Mouse (Mus musculus): ENCODE results near the gene Cpn1.

DNA sequence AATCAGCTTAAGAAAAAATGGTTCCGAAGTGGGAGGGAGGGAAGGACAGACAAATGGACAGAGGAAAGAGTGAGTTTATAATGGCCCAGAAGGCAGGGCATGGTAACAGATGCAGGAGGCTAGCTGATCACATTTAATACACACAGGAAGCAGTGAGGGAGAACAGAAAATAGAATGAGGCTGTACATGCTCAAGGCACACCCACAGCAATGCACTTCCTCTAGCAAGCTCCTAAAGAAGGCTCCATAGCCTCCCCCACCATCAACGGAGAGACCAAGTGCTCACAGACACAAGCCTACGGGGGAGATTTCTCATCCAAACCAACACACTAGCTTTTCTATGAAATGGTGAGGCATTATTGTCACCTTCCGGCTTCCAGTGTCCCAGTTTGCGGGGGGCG is 12.1 kb downstream of the Cpn1 start:
- TF ChIP-seq POLR2A (IDR thresholded peaks at IDR 0.05; ENCODE audit: borderline replicate concordance, extremely low read depth, insufficient read depth, insufficient read length, poor library complexity, severe bottlenecking) (no peak), CTCF (IDR thresholded peaks at IDR 0.05; ENCODE audit: borderline replicate concordance, extremely low read depth, insufficient read depth, insufficient read length) (no peak)
